ENCODE assay signal across 14 mouse cellular contexts in genomic region chr3:142855961-142856472, GRCm38 (mm10). TPM values are rescaled to one million over a fixed set of nuclear protein-coding genes. Genes with fewer than 3 reads are reported as not detected.
DNase-seq lines count a peak whose midpoint lies in the region; ATAC-seq lines count a peak whose summit lies in the region.
"Had no signal": no experiment of that assay in that cellular context is flagged by ENCODE, and none has a peak within 500 bp of the region (broad histone marks: within the 10 kb centered on the region; RNA-seq: fewer than 3 reads in every experiment).

No protein-coding gene starts in this region.

- H3K9ac ChIP-seq in intestine, embryonic 16.5 days (ENCODE audit: low read depth, low read length): no peak overlapping the region
- no peak overlapping the region for H3K9ac ChIP-seq in intestine, embryonic 15.5 days
- no peak overlapping the region for H3K9ac ChIP-seq in hindbrain, embryonic 11.5 days (ENCODE audit: low read depth, low read length)
- H3K9ac ChIP-seq: hindbrain, embryonic 14.5 days; limb, embryonic 13.5 days; neural tube, embryonic 12.5 days had no signal

- no peak overlapping the region for H3K4me3 ChIP-seq in intestine, embryonic 16.5 days (ENCODE audit: low read length)
- H3K4me3 ChIP-seq in intestine, embryonic 15.5 days (replicated peaks): no peak overlapping the region
- H3K4me3 ChIP-seq in brown adipose tissue, adult 24 weeks (ENCODE audit: insufficient read depth, low read depth, low read length): peak overlapping the region; percentile 47
- no peak overlapping the region for H3K4me3 ChIP-seq in hindbrain, embryonic 11.5 days (ENCODE audit: low read depth, low read length)
- H3K4me3 ChIP-seq: limb, embryonic 13.5 days; neural tube, embryonic 12.5 days had no signal

- 62% methylated on average over 4 of the region's 4 CpGs for WGBS in intestine, embryonic 16.5 days
- WGBS in intestine, embryonic 15.5 days: 63% methylated on average over 4 of the region's 4 CpGs
- WGBS in hindbrain, embryonic 11.5 days: 84% methylated on average over 4 of the region's 4 CpGs

- H3K36me3 ChIP-seq in intestine, embryonic 16.5 days (ENCODE audit: control insufficient read depth, insufficient read depth, low read length): no peaks in the 10 kb centered on the region
- no peaks in the 10 kb centered on the region for H3K36me3 ChIP-seq in intestine, embryonic 15.5 days
- H3K36me3 ChIP-seq in hindbrain, embryonic 11.5 days (ENCODE audit: control insufficient read depth, insufficient read depth, low read length): no peaks in the 10 kb centered on the region
- H3K36me3 ChIP-seq: neural tube, embryonic 12.5 days had no signal

- H3K27me3 ChIP-seq in intestine, embryonic 16.5 days (replicated peaks; ENCODE audit: control insufficient read depth, insufficient read depth, low read length): no peaks in the 10 kb centered on the region
- no peaks in the 10 kb centered on the region for H3K27me3 ChIP-seq in intestine, embryonic 15.5 days (replicated peaks)
- H3K27me3 ChIP-seq in hindbrain, embryonic 11.5 days (ENCODE audit: control insufficient read depth, insufficient read depth, low read length): no peaks in the 10 kb centered on the region
- H3K27me3 ChIP-seq: limb, embryonic 13.5 days; neural tube, embryonic 12.5 days had no signal

- no peak overlapping the region for H3K27ac ChIP-seq in intestine, embryonic 16.5 days (ENCODE audit: low read length)
- H3K27ac ChIP-seq in intestine, embryonic 15.5 days: no peak overlapping the region
- peak overlapping the region; percentile 88 for H3K27ac ChIP-seq in brown adipose tissue, adult 24 weeks (replicated peaks; ENCODE audit: low read depth, low read length)
- no peak overlapping the region for H3K27ac ChIP-seq in hindbrain, embryonic 11.5 days (ENCODE audit: low read depth, low read length)
- H3K27ac ChIP-seq: hindbrain, embryonic 14.5 days; limb, embryonic 13.5 days; neural tube, embryonic 12.5 days had no signal

- peaks cover 5% of the 10 kb centered on the region; the same call in 1 of the 2 replicates for H3K4me1 ChIP-seq in intestine, embryonic 16.5 days (ENCODE audit: control insufficient read depth, insufficient read depth, low read length)
- H3K4me1 ChIP-seq in intestine, embryonic 15.5 days (replicated peaks): no peaks in the 10 kb centered on the region
- peaks cover 10% of the 10 kb centered on the region for H3K4me1 ChIP-seq in brown adipose tissue, adult 24 weeks (ENCODE audit: control insufficient read depth, insufficient read depth, insufficient read length, low read length)
- H3K4me1 ChIP-seq in hindbrain, embryonic 11.5 days (replicated peaks; ENCODE audit: control insufficient read depth, insufficient read depth, low read length): no peaks in the 10 kb centered on the region
- H3K4me1 ChIP-seq: neural tube, embryonic 12.5 days had no signal

- no peak overlapping the region for H3K4me2 ChIP-seq in intestine, embryonic 16.5 days (ENCODE audit: low read depth, low read length)
- no peak overlapping the region for H3K4me2 ChIP-seq in intestine, embryonic 15.5 days (replicated peaks)
- H3K4me2 ChIP-seq in hindbrain, embryonic 11.5 days (replicated peaks; ENCODE audit: low read depth, low read length): no peak overlapping the region
- H3K4me2 ChIP-seq: hindbrain, embryonic 14.5 days; limb, embryonic 13.5 days; neural tube, embryonic 12.5 days had no signal

- H3K9me3 ChIP-seq in intestine, embryonic 16.5 days (ENCODE audit: control insufficient read depth, low read length): no peaks in the 10 kb centered on the region
- H3K9me3 ChIP-seq in intestine, embryonic 15.5 days: no peaks in the 10 kb centered on the region
- no peaks in the 10 kb centered on the region for H3K9me3 ChIP-seq in hindbrain, embryonic 11.5 days (ENCODE audit: control insufficient read depth, low read length)
- H3K9me3 ChIP-seq: limb, embryonic 13.5 days; neural tube, embryonic 12.5 days had no signal

- peak; percentile 27 for DNase-seq in gastrocnemius, adult 18-20 months (ENCODE audit: low spot score)
- DNase-seq in gastrocnemius, postnatal 25 days: no peak
- DNase-seq in 3T3-L1 (ENCODE audit: low read depth, low spot score): peak; percentile 64
- DNase-seq in layer of hippocampus, postnatal 36 days: no peak
- DNase-seq in hindbrain, embryonic 11.5 days (ENCODE audit: low spot score): no peak
- DNase-seq: lung, adult 2 months; right cerebral cortex, postnatal 14 days; thymus, adult 18-20 months had no signal

- ATAC-seq in intestine, embryonic 16.5 days: peak; percentile 40; the same call in 1 of the 2 replicates
- ATAC-seq in intestine, embryonic 15.5 days: no peak
- no peak for ATAC-seq in hindbrain, embryonic 11.5 days (ENCODE audit: low FRiP score)

RNA-seq across cellular contexts. Expression of gene Pkn2, which starts 25.8 kb away (rescaled TPM):
- total RNA-seq in gastrocnemius, adult 18-20 months (2021): 10 to 100 TPM; 44.2 to 50.0 TPM
- 10 to 100 TPM; 36.2 to 38.2 TPM for total RNA-seq in gastrocnemius, postnatal 25 days (2021)
- polyA plus RNA-seq in intestine, embryonic 16.5 days (2015; fragmentation: Nextera tagmentation; extraction: Ambion mirVana): 29.9 and 30.8 TPM in 2 replicates
- polyA plus RNA-seq in intestine, embryonic 15.5 days (2015; fragmentation: Nextera tagmentation; extraction: Ambion mirVana): 39.8 and 47.4 TPM in 2 replicates
- polyA plus RNA-seq in brown adipose tissue, adult 24 weeks (2012; ENCODE audit: insufficient read depth, insufficient read length, missing spikeins): 17.5 and 19.8 TPM in 2 replicates
- 10 to 100 TPM; 30.5 to 36.9 TPM for total RNA-seq in layer of hippocampus, postnatal 36 days (2021)
- 42.5 and 48.6 TPM in 2 replicates for polyA plus RNA-seq in hindbrain, embryonic 11.5 days (2014; fragmentation: Nextera tagmentation; extraction: Ambion mirVana)

Comparison
In these comparisons a context has a peak if more than half of its experiments do, and no peak if none do; other contexts are left out.
1. DNase-seq: peak in gastrocnemius, adult 18-20 months (single experiment) and 3T3-L1 (single experiment); none in gastrocnemius, postnatal 25 days (single experiment), layer of hippocampus, postnatal 36 days (0 of 2) and hindbrain, embryonic 11.5 days (single experiment).